Mouse (Mus musculus) brown adipose tissue, adult 24 weeks (tissue): ENCODE measurements around the gene Prom2. TPM values are rescaled to one million over a fixed set of nuclear protein-coding genes. Genes with fewer than 3 reads are reported as not detected.

Experiments
- H3K27ac ChIP-seq: fragments of 200-500 bp; replicated peaks from 2 replicates; pipeline ENCODE4 v1.5.1; 2012; ENCODE audit warnings: low read depth, mild to moderate bottlenecking, low read length
- H3K4me1 ChIP-seq: fragments of 200-500 bp; 2 replicates; pipeline ENCODE4 v1.6.1; 2012; ENCODE audit warnings: low read length, mixed read lengths; ENCODE audit not compliant: control insufficient read depth, insufficient read depth, insufficient read length
- H3K4me3 ChIP-seq: fragments of 200-500 bp; 2 replicates; pipeline ENCODE4 v1.5.1; 2012; ENCODE audit warnings: low read depth, mild to moderate bottlenecking, low read length, moderate library complexity; ENCODE audit not compliant: insufficient read depth
- polyA plus RNA-seq: library from polyadenylated mRNA; stranded (reverse); fragments of >200 nt; gene quantifications from 2 replicates; pipeline ENCODE4 v1.2.4, GENCODE M21; 2012; ENCODE audit not compliant: missing spikeins, insufficient read depth, insufficient read length

Gene Prom2
- polyA plus RNA-seq, 1 experiment = not detected

DNA sequence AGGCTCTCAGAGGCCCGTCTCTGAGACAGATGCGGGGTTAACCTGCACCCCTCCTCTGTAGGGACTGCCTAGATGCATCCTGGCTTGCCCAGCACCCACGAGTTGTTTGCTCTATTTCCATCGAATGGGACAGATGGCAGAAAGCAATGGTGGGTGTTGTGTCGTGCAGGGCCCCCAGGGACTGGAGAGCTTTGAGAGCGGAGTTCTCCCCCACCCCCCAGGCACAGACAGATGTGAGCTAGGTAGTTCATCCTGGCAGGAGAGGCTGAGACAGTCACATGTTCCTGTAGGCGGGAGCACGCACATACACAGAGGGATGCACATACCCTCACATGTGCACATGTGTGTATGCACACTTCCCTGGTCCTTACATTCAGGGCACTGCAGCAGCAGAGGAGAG, 24.2 kb downstream of the Prom2 start:
- no peak overlapping the region for H3K27ac ChIP-seq
- no peaks in the 10 kb centered on the region for H3K4me1 ChIP-seq
- H3K4me3 ChIP-seq = no peak overlapping the region

DNA sequence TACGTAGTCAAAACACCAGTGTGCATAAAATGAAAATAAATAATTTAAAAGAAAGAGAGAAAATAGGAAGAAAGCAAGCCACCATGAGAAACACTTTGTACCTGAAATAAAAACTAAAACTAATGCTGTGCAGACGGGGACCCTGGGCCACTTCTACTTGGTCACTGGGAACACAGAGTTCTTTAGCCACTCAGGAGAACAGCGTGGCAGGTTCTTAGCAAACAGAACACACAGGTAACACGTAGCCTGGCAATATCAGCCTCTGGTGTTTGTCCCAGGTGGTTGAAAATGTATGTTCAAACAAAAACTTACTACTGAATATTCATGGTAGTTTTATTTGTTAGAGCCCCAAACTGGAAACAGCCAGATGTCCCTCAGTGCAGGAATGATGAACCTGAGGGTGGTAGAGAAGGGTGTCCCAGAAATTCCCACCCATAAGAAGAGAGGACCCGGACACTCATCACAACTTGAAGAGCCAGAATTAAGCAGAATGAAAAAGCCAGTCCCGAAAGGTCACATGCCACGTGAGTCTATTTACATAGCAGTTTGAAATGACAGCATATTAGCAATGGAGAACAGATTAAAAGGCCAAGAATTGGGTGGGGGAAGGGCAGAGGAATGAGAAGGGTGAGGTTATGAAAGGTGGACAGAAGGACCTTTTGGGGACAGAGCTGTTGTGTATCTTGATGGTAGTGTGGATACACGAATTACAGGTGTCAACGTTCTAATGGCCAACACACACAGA, 26.7 kb downstream of the Prom2 start:
- Histone ChIP-seq H3K4me1 (no peaks in the 10 kb centered on the region), H3K27ac (no peak overlapping the region), H3K4me3 (no peak overlapping the region)

DNA sequence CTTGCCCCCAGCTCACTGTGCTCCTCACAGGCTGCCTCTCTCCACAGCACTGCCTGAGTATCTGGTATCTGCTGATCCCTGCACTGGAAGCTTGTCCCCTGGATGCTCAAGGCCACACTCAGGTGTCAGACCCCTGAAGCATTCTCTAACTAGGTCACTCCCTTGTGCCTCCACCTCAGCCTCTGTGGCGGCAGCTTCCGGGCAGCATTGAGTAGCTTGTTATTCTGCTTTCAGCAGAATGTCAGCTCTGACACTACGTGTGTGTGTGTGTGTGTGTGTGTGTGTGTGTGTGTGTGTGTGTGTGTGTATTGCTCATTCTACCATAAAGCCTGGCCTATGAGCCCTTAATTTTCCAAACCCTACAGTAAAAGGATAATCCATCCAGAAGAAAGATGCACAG, 28.0 kb downstream of the Prom2 start:
- H3K4me1 ChIP-seq = no peaks in the 10 kb centered on the region
- H3K4me3 ChIP-seq = no peak overlapping the region
- H3K27ac ChIP-seq = no peak overlapping the region

DNA sequence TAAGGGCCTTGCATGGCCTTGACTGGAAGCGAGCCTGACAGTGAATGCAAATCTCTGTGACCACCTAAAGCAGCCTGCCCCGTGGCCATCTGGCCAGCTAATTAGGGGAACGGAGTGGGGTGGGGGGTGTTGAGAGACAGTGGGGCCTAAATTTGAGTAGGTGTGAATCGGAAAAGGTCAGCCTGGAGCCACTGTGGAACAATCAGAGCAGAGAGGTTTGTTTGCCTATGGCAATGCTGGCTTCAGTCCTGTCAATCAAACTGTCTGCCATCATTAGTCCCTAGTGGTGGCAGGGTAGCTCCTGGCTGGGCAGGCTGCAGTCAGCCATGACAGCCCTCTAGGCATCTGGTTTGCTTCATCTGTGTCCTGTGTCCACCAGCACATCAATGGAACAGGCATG, 29.8 kb downstream of the Prom2 start:
- H3K4me1 ChIP-seq = no peaks in the 10 kb centered on the region
- H3K4me3 ChIP-seq = no peak overlapping the region
- no peak overlapping the region for H3K27ac ChIP-seq

DNA sequence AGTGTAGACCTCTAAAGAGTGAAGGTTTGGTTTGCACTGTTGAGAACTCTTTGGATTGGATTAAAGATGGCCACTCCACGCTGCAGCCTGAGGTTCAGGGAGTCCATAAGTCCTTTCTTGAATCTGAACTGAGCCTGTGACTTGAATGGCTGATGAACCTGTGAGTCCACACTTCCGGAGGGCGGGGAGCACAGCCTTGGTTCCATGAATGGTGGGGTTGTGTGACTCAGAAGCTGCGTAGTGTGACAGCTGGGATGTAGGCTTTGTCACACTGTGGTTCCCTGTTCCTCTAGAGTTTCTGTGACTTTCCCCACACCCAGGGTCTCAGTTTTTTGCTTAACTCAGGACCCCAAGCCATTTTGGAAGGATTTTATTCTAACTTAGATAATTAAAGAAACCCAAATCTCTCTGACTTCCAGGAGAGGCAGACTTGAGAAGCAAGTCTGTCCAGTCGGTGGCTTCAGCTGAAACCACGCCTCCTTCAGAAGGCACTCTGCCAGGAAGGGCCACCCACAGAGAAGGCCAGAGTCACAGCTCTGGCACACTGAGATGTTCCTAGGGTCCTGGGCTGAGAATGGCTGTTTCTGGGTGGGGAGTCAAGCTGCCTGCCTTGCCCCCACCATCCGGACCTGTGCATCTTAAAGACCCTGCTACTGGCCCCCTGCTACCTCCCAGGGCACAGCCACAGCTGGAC, 33.2 kb downstream of the Prom2 start:
- Histone ChIP-seq H3K4me3 (no peak overlapping the region), H3K4me1 (no peaks in the 10 kb centered on the region), H3K27ac (no peak overlapping the region)

GRCm38 (mm10) chr2:127507077-127507774, 34.0 kb downstream of the Prom2 start:
- no peak overlapping the region for H3K27ac ChIP-seq
- no peak overlapping the region for H3K4me3 ChIP-seq
- H3K4me1 ChIP-seq = no peaks in the 10 kb centered on the region

DNA sequence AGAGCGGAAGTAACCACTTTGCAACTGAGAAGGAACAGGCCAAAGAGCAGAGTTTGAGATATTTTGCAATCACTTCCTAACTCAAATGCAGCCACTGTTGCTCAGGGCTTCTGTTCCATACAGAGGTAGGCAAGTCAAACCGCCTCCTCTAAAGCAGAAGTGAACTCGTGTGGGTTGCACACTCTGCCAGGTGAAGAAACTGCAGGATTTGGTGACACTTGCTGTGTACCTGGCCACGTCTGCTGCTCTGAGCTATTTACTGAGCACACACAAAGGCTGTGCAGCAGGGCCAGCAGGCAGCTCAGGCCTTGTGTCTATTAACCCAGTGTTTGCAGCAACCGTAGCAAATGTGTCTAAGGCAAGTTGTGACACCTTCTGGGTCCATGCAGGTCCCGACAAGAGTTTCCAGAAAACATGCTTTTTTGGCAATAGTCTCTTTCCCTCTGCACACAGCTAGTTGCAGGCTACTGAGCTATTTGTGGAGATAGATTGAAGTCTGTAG, 35.1 kb downstream of the Prom2 start:
- H3K4me3 ChIP-seq = no peak overlapping the region
- H3K4me1 ChIP-seq = no peaks in the 10 kb centered on the region
- no peak overlapping the region for H3K27ac ChIP-seq

DNA sequence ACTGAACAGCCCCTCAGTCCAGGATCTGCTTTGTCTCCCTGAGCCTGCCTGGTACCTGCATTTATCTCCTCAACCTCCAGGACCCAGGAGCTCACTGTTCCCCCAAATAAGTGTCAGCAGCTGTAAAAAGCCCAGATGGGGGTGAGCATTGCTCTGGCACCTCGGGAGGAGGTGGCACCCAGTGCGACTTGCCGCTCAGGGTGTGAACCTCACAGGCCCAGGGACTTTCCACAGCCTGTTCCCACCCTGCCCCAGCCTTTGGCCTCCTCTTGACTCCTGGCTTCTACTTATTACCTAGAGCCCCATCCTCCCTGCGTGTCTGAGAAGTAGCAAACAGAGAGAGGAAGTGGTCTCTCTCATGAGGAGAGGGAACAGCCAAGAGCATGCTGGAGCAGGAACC, 36.1 kb downstream of the Prom2 start:
- Histone ChIP-seq H3K4me1 (no peaks in the 10 kb centered on the region), H3K27ac (no peak overlapping the region), H3K4me3 (no peak overlapping the region)

- no peak overlapping the region for H3K27ac ChIP-seq
- H3K4me1 ChIP-seq = no peaks in the 10 kb centered on the region
- no peak overlapping the region for H3K4me3 ChIP-seq
Observed at GRCm38 (mm10) chr2:127503751-127504549, 37.3 kb downstream of the Prom2 start.

GRCm38 (mm10) chr2:127501061-127501460, 40.2 kb downstream of the Prom2 start:
- Histone ChIP-seq H3K27ac (no peak overlapping the region), H3K4me3 (no peak overlapping the region), H3K4me1 (no peaks in the 10 kb centered on the region)

- H3K27ac ChIP-seq = no peak overlapping the region
- H3K4me1 ChIP-seq = no peaks in the 10 kb centered on the region
- H3K4me3 ChIP-seq = no peak overlapping the region
Observed at GRCm38 (mm10) chr2:127498750-127499149, 42.5 kb downstream of the Prom2 start.

DNA sequence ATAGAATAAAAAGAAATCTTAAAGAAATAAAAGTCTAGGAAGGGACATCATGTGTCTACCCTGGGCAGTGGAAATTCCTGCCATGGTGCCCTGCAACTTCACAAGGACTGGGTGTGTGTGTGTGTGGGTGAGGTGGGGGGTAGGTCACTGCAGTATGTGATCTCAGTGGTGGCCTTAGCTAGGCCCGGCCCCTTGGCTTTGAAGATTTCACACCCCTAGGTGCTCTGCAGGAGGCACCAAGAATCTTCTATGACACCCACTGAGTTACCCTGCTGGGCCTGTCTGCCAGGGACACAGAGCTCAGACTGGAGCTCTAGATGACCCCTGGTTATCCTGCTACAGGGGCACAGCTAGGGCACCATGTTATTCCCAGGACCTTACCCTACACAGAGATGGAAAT, 44.9 kb downstream of the Prom2 start:
- H3K27ac ChIP-seq = no peak overlapping the region
- no peak overlapping the region for H3K4me3 ChIP-seq
- no peaks in the 10 kb centered on the region for H3K4me1 ChIP-seq

- Histone ChIP-seq H3K4me1 (no peaks in the 10 kb centered on the region), H3K27ac (no peak overlapping the region), H3K4me3 (no peak overlapping the region)
Observed at GRCm38 (mm10) chr2:127484476-127485170, 56.6 kb downstream of the Prom2 start.

DNA sequence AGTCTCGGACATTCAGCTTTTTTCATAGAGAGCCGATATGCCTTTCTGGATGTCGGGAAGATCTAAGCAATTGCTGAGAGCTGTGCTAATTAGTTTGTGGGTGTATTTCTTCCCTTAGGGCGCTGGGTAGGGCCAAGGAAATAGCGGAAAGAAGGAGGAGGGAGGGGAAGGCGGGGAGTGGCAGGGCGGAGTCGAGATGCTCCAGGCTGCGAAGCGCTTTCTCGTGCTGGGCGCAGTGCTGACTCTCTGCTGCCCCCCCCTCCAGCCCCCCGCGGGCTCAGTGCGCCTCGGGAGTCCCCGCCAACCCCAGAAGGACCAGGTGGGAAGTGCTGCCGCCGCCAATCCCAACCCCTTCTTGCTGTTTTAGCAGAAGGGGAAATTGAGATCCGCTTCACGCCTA, 58.3 kb downstream of the Prom2 start:
- Histone ChIP-seq H3K27ac (no peak overlapping the region), H3K4me1 (no peaks in the 10 kb centered on the region)

More for the DNA sequence above, 58.3 kb downstream of the Prom2 start:
- peak overlapping the region; percentile 56 for H3K4me3 ChIP-seq
